Mouse (Mus musculus): ENCODE measurements at regions not wholly inside any gene's neighbourhood (a gene's known extent, or its start where the extent isn't known, plus 50 kb on each side); places are given as distances from the start of the nearest gene placed in this dataset.

DNA sequence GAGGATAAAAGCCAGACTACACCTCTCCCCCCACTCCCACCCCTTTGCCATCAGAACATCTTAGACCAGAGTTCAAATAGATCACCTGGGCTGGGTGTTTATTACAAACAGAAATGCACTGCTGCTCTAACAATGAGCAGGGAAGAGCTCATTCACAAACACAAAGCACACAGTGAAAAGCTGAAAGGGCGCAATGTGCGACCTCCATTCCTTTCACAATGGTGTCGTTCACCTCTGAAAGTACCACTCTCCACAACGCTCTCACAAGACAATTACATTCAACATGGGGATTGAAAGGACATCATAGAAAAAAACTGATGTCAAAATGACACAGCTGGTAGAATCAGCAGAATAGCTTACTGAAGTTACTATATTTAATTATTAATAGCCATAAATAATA, 426.8 kb downstream of the Fat4 start:
- TF ChIP-seq POLR2A (IDR thresholded peaks at IDR 0.05; ENCODE audit: low read depth, low read length), result no peak
- no peak for TF ChIP-seq CTCF (IDR thresholded peaks at IDR 0.05; ENCODE audit: borderline replicate concordance, insufficient read depth, low read length)
